Mouse (Mus musculus) MEL (cell line): ENCODE data around the gene Samsn1. TPM values are rescaled to one million over a fixed set of nuclear protein-coding genes. Genes with fewer than 3 reads are reported as not detected.

Source experiments
- DNase-seq: peaks from one replicate; pipeline ENCODE4 v3.0.0; 2011; ENCODE audit warnings: low read depth, low spot score
- H3K27ac ChIP-seq: 2 replicates; pipeline ENCODE4 v1.5.1; 2012; ENCODE audit warnings: low read depth, mild to moderate bottlenecking, control low read depth, low read length, moderate library complexity; ENCODE audit not compliant: control insufficient read depth
- H3K27me3 ChIP-seq, 2 experiments: fragments of 150-350 bp in 1 of 2; sonication (generic) in 1 of 2; 2 replicates each; pipeline ENCODE4 v1.6.1; 2012; ENCODE audit warnings: low read length in 2 of 2, mild to moderate bottlenecking in 2 of 2, improper control_type of control experiment in 1 of 2, moderate library complexity in 1 of 2; ENCODE audit not compliant: insufficient read depth in 2 of 2, control insufficient read depth in 1 of 2
- H3K36me3 ChIP-seq, 2 experiments: 2 replicates each; pipeline ENCODE4 v1.6.1; 2012 to 2014; ENCODE audit warnings: low read length in 2 of 2, improper control_type of control experiment in 1 of 2, inconsistent platforms in 1 of 2, mild to moderate bottlenecking in 1 of 2; ENCODE audit not compliant: insufficient read depth in 2 of 2, control insufficient read depth in 1 of 2
- H3K4me1 ChIP-seq, 2 experiments: fragments of 150-350 bp in 1 of 2; sonication (generic) in 1 of 2; 2 replicates each; pipeline ENCODE4 v1.6.1; 2012; ENCODE audit warnings: low read length in 2 of 2, improper control_type of control experiment in 1 of 2, mild to moderate bottlenecking in 1 of 2; ENCODE audit not compliant: insufficient read depth in 2 of 2, control insufficient read depth in 1 of 2
- H3K4me3 ChIP-seq, 2 experiments: fragments of 150-350 bp in 1 of 2; sonication (generic) in 1 of 2; 2 replicates each; pipeline ENCODE4 v1.5.1; 2012; ENCODE audit warnings: low read depth in 2 of 2, low read length in 2 of 2, mild to moderate bottlenecking in 2 of 2, moderate library complexity in 2 of 2, control low read depth in 1 of 2, improper control_type of control experiment in 1 of 2; ENCODE audit not compliant: control insufficient read depth in 1 of 2, insufficient read depth in 1 of 2
- H3K79me2 ChIP-seq: 2 replicates; pipeline ENCODE4 v1.6.1; 2012; ENCODE audit warnings: mild to moderate bottlenecking, low read length, moderate library complexity; ENCODE audit not compliant: control insufficient read depth, poor library complexity, insufficient read depth
- H3K9ac ChIP-seq: 2 replicates; pipeline ENCODE4 v1.6.1; 2012; ENCODE audit warnings: low read depth, mild to moderate bottlenecking, control low read depth, low read length, moderate library complexity; ENCODE audit not compliant: control insufficient read depth, poor library complexity, severe bottlenecking
- H3K9me3 ChIP-seq: fragments of 150-350 bp; sonication (generic); replicated peaks from 2 replicates; pipeline ENCODE4 v1.6.1; 2012; ENCODE audit warnings: mild to moderate bottlenecking, low read length, improper control_type of control experiment, moderate library complexity; ENCODE audit not compliant: insufficient read depth
- CHD1 ChIP-seq: IDR thresholded peaks from 2 replicates; pipeline ENCODE4 v1.6.1; 2012; ENCODE audit warnings: low read depth, mild to moderate bottlenecking, inconsistent platforms, low read length, improper control_type of control experiment
- ELF1 ChIP-seq: IDR thresholded peaks from 2 replicates; pipeline ENCODE4 v1.6.1; 2014; ENCODE audit warnings: low read depth, mild to moderate bottlenecking, inconsistent platforms, low read length, improper control_type of control experiment, moderate library complexity
- EP300 ChIP-seq, 2 experiments: IDR thresholded peaks; 2 replicates each; pipeline ENCODE4 v1.6.1; 2011; ENCODE audit warnings: improper control_type of control experiment in 2 of 2, low read length in 2 of 2, low read depth in 1 of 2, mild to moderate bottlenecking in 1 of 2
- ETS1 ChIP-seq: IDR thresholded peaks from 2 replicates; pipeline ENCODE4 v1.6.1; 2012; ENCODE audit warnings: low read depth, mild to moderate bottlenecking, inconsistent platforms, low read length, improper control_type of control experiment, moderate library complexity
- HCFC1 ChIP-seq: IDR thresholded peaks from 2 replicates; pipeline ENCODE4 v1.6.1; 2012; ENCODE audit warnings: low read depth, mild to moderate bottlenecking, inconsistent platforms, low read length, improper control_type of control experiment, moderate library complexity
- JUND ChIP-seq: IDR thresholded peaks from 2 replicates; pipeline ENCODE4 v1.6.1; 2011; ENCODE audit warnings: low read depth, mild to moderate bottlenecking, improper control_type of control experiment, low read length
- MXI1 ChIP-seq: IDR thresholded peaks from 2 replicates; pipeline ENCODE4 v1.6.1; 2011; ENCODE audit warnings: mild to moderate bottlenecking, low read depth, low read length, improper control_type of control experiment
- NRF1 ChIP-seq: IDR thresholded peaks from 2 replicates; pipeline ENCODE4 v1.6.1; 2014; ENCODE audit warnings: low read depth, mild to moderate bottlenecking, inconsistent platforms, low read length, improper control_type of control experiment, moderate library complexity; ENCODE audit not compliant: poor library complexity, insufficient read depth, severe bottlenecking
- POLR2AphosphoS2 ChIP-seq: IDR thresholded peaks from 2 replicates; pipeline ENCODE4 v1.6.1; 2011; ENCODE audit warnings: low read length, improper control_type of control experiment
- POLR2AphosphoS5 ChIP-seq: IDR thresholded peaks from 2 replicates; pipeline ENCODE4 v1.6.1; 2012; ENCODE audit warnings: low read depth, borderline replicate concordance, mild to moderate bottlenecking, inconsistent platforms, low read length, moderate library complexity, mixed read lengths
- RCOR1 ChIP-seq: IDR thresholded peaks from 2 replicates; pipeline ENCODE4 v1.6.1; 2012; ENCODE audit warnings: low read depth, mild to moderate bottlenecking, inconsistent platforms, low read length, improper control_type of control experiment
- TAL1 ChIP-seq: IDR thresholded peaks from 2 replicates; pipeline ENCODE4 v1.6.1; 2012; ENCODE audit warnings: mild to moderate bottlenecking, inconsistent platforms, low read length, moderate library complexity, mixed read lengths
- TBP ChIP-seq: IDR thresholded peaks from 2 replicates; pipeline ENCODE4 v1.8.0; 2011; ENCODE audit warnings: low read depth, low read length, improper control_type of control experiment
- TCF12 ChIP-seq: IDR thresholded peaks from 2 replicates; pipeline ENCODE4 v1.6.1; 2014; ENCODE audit warnings: low read depth, mild to moderate bottlenecking, inconsistent platforms, low read length, improper control_type of control experiment, moderate library complexity
- polyA plus RNA-seq, 2 experiments: library from polyadenylated mRNA; stranded (reverse) in 1 of 2; unstranded in 1 of 2; fragments of >175 nt in 1 of 2; fragments of >200 nt in 1 of 2; gene quantifications; 2 replicates each; pipeline versions ENCODE4 v1.2.1 to v1.2.4; 2012; ENCODE audit warnings: low replicate concordance in 2 of 2, low read depth in 1 of 2; ENCODE audit not compliant: insufficient read length in 2 of 2, insufficient read depth in 1 of 2, missing spikeins in 1 of 2
- total RNA-seq: library from RNA; depleted of rRNA; stranded (reverse); fragments of 300-350 nt; gene quantifications from 2 replicates; pipeline ENCODE4 v1.2.3, GENCODE M21; 2012

Gene Samsn1
- total and polyA plus RNA-seq, 3 experiments: 55.2 to 205 (median 63.0) TPM

DNA sequence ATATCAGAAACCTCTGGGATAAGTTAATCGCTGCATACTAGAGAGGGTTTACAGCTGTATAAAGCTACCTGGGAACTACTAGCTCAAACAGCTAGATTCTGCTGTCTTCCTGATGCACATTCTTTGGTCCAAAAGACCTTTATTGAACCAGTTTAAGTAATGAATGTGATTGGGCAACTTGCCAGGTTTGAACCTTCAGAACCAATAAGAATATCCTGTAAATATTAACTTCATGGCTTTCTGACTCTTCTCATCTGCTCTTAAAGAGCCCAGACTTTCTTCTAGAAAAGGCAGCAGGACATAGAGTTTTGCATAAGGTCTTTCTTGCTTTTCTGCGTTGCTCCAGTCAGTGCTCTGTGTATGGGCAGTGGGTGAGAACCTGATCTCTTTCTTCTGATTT lies 165.7 kb downstream of the Samsn1 start:
- Histone ChIP-seq H3K27me3 (no peaks in the 10 kb centered on the region), H3K27ac (no peak overlapping the region), H3K4me1 (peaks cover 0 to 6% of the 10 kb centered on the region in 2 experiments; a peak in 2 of 4 replicates), H3K79me2 (no peaks in the 10 kb centered on the region), H3K9ac (no peak overlapping the region), H3K36me3 (peaks cover 3 to 17% of the 10 kb centered on the region in 2 experiments), H3K4me3 (no peak overlapping the region), H3K9me3 (no peaks in the 10 kb centered on the region)
- DNase-seq: no peak
- TF ChIP-seq POLR2AphosphoS2 (no peak), POLR2AphosphoS5 (no peak), ELF1 (no peak), TBP (no peak), MXI1 (no peak)

DNA sequence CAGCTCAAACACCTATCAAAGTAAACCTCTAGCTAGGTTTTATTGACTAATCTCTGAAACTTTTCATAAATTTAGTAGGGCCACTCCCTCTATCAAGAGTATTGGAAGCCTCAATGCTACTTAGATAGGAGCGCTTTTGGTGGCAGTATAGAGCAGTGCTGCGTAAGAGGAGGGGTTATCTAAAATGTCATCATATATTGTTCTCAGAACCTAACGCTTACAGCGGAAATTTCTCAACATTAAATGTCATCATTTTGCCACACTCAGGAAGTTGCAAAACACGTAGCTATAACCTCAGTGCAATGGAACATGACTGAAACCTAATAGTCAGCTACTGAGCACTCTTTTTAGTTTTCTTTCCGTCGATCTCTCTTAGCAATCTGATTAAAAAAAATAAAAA lies 166.7 kb downstream of the Samsn1 start:
- H3K4me1 ChIP-seq: peaks cover 0 to 9% of the 10 kb centered on the region in 2 experiments; a peak in 3 of 4 replicates
- no peaks in the 10 kb centered on the region for H3K9me3 ChIP-seq
- peaks cover 2 to 17% of the 10 kb centered on the region in 2 experiments; a peak in 3 of 4 replicates for H3K36me3 ChIP-seq
- H3K27ac ChIP-seq: no peak overlapping the region
- no peaks in the 10 kb centered on the region for H3K27me3 ChIP-seq
- no peak overlapping the region for H3K9ac ChIP-seq
- TF ChIP-seq EP300 (IDR thresholded peaks at IDR 0.05; ENCODE audit: low read depth in 1 of 2, low read length in 2 of 2) (no peak), TCF12 (no peak), HCFC1 (no peak), MXI1 (no peak), TAL1 (no peak), NRF1 (no peak), ETS1 (no peak), JUND (no peak), POLR2AphosphoS5 (no peak), CHD1 (no peak), RCOR1 (no peak)
- no peaks in the 10 kb centered on the region for H3K79me2 ChIP-seq
- DNase-seq: no peak
- H3K4me3 ChIP-seq: no peak overlapping the region
